Mouse (Mus musculus) liver, embryonic 16.5 days (tissue): ENCODE measurements at regions not wholly inside any gene's neighbourhood (a gene's known extent, or its start where the extent isn't known, plus 50 kb on each side); places are given as distances from the start of the nearest gene placed in this dataset.

Source experiments
- ATAC-seq: fragments of 200-750 bp; cut with Nextera tagmentation; 2 replicates; pipeline ENCODE4 v1.8.0; 2017; ENCODE audit warnings: low read depth, mild to moderate bottlenecking, moderate number of reproducible peaks, moderate library complexity
- H3K27ac ChIP-seq: fragments of 300-500 bp; sonication (generic); 2 replicates; pipeline ENCODE4 v1.5.1; 2014; ENCODE audit warnings: mild to moderate bottlenecking, low read length
- H3K27me3 ChIP-seq: fragments of 300-500 bp; sonication (generic); 2 replicates; pipeline ENCODE4 v1.6.1; 2014; ENCODE audit warnings: low read depth, low read length, mixed read lengths; ENCODE audit not compliant: control insufficient read depth, insufficient read depth
- H3K36me3 ChIP-seq: fragments of 300-500 bp; sonication (generic); 2 replicates; pipeline ENCODE4 v1.6.1; 2014; ENCODE audit warnings: mild to moderate bottlenecking; ENCODE audit not compliant: control insufficient read depth, insufficient read depth
- H3K4me1 ChIP-seq: fragments of 300-500 bp; sonication (generic); 2 replicates; pipeline ENCODE4 v1.6.1; 2014; ENCODE audit warnings: low read depth, low read length, mixed read lengths; ENCODE audit not compliant: control insufficient read depth
- H3K4me2 ChIP-seq: fragments of 300-500 bp; sonication (generic); 2 replicates; pipeline ENCODE4 v1.6.1; 2014; ENCODE audit warnings: low read depth, low read length, mixed read lengths
- H3K4me3 ChIP-seq: fragments of 300-500 bp; sonication (generic); 2 replicates; pipeline ENCODE4 v1.5.1; 2014; ENCODE audit warnings: low read depth, mild to moderate bottlenecking, low read length
- H3K9ac ChIP-seq: fragments of 300-500 bp; sonication (generic); 2 replicates; pipeline ENCODE4 v1.6.1; 2014; ENCODE audit warnings: low read depth, low read length
- H3K9me3 ChIP-seq: fragments of 300-500 bp; sonication (generic); replicated peaks from 2 replicates; pipeline ENCODE4 v1.6.1; 2016; ENCODE audit warnings: low read length; ENCODE audit not compliant: control insufficient read depth
- WGBS: fragments of 180-500 bp; shearing (Covaris S2); extraction: QIAGEN DNeasy Blood & Tissue Kit; methylation state at CpG from one replicate; pipeline ENCODE4 v1.1.7; 2014; ENCODE audit not compliant: insufficient replicate concordance; 5-methylcytosine and 5-hydroxymethylcytosine counted together

DNA sequence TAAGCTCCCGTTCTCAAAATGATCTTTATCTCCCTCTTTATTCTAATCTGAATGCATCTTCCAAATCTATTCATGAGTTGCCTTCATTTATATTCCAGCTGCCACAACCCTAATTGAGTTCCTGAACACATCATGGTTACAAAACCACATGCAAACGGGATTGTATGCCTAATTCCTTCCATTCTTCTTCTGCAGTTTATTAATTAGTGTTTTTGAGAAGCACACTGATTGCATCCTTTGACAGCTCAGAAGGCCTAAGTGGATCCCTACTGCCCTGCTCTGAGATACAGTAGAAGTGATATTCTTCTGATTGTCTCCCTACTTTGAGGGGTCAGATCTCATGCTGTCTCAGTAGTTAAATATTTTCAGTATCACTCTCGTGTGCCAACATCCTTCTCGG lies 649.9 kb downstream of the Efnb2 start:
- H3K4me3 ChIP-seq, result no peak overlapping the region
- 46% methylated on average over 4 of the region's 4 CpGs for WGBS
- H3K4me2 ChIP-seq, result no peak overlapping the region
- no peaks in the 10 kb centered on the region for H3K4me1 ChIP-seq
- H3K9me3 ChIP-seq, result no peaks in the 10 kb centered on the region
- no peak for ATAC-seq
- no peak overlapping the region for H3K9ac ChIP-seq
- H3K36me3 ChIP-seq, result no peaks in the 10 kb centered on the region
- no peaks in the 10 kb centered on the region for H3K27me3 ChIP-seq
- H3K27ac ChIP-seq, result no peak overlapping the region

- Histone ChIP-seq H3K27me3 (no peaks in the 10 kb centered on the region), H3K9ac (no peak overlapping the region), H3K4me1 (no peaks in the 10 kb centered on the region), H3K36me3 (no peaks in the 10 kb centered on the region), H3K4me3 (no peak overlapping the region), H3K4me2 (no peak overlapping the region), H3K27ac (no peak overlapping the region), H3K9me3 (no peaks in the 10 kb centered on the region)
- 25% methylated on average over 2 of the region's 2 CpGs for WGBS
- no peak for ATAC-seq
Observed at GRCm38 (mm10) chr8:7994905-7995304, 666.1 kb downstream of the Efnb2 start.

DNA sequence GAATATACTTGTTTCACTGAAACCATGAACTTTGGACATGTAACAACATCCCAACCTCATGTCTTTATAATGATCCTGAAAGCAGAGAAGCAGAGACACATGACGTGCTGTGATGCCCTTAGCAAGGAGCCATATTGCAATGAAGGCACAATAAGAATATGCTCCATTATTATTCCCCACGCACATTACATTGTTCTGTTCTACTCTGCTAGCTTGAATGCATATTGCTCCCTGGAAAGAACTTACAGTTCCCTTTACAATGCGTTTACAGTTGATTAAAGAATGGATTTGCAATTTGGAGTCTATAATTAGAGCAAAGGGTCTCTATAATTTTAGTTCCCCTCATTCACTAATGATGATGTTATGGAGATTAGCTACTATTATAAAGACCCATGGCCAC lies 672.2 kb downstream of the Efnb2 start:
- 64% methylated on average over 3 of the region's 3 CpGs for WGBS
- Histone ChIP-seq H3K4me3 (no peak overlapping the region), H3K9ac (no peak overlapping the region), H3K4me1 (no peaks in the 10 kb centered on the region), H3K9me3 (no peaks in the 10 kb centered on the region), H3K27ac (no peak overlapping the region), H3K4me2 (no peak overlapping the region), H3K36me3 (no peaks in the 10 kb centered on the region), H3K27me3 (no peaks in the 10 kb centered on the region)
- no peak for ATAC-seq

DNA sequence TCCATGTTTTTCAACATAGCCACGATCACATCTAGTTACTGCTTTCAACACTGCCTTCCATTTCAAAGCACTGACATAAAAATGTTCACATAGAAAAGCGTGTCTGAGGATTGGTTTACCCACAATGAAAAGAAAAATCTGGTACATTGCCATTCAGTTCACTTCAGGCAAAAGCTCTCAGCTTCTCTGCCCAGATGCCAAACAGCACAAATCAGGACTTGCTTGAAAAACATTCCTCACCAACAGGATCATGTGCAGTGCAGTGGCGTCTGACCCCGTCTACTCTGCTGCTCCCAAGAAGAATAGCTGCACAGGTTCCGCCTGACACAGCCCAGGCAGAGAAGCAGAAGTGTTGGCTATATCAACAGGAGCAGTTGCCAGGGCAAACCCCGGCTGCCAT lies 684.0 kb downstream of the Efnb2 start:
- no peak overlapping the region for H3K27ac ChIP-seq
- H3K4me1 ChIP-seq, result no peaks in the 10 kb centered on the region
- WGBS, result 56% methylated on average over 6 of the region's 6 CpGs
- H3K4me2 ChIP-seq, result no peak overlapping the region
- no peaks in the 10 kb centered on the region for H3K36me3 ChIP-seq
- no peaks in the 10 kb centered on the region for H3K9me3 ChIP-seq
- H3K27me3 ChIP-seq, result no peaks in the 10 kb centered on the region
- H3K4me3 ChIP-seq, result no peak overlapping the region
- no peak for ATAC-seq
- no peak overlapping the region for H3K9ac ChIP-seq

GRCm38 (mm10) chr8:7973791-7974190 lies 687.3 kb downstream of the Efnb2 start:
- ATAC-seq, result no peak
- H3K4me2 ChIP-seq, result no peak overlapping the region
- no peaks in the 10 kb centered on the region for H3K4me1 ChIP-seq
- no peaks in the 10 kb centered on the region for H3K27me3 ChIP-seq
- H3K9ac ChIP-seq, result no peak overlapping the region
- no peaks in the 10 kb centered on the region for H3K9me3 ChIP-seq
- H3K4me3 ChIP-seq, result no peak overlapping the region
- 65% methylated on average over 4 of the region's 4 CpGs for WGBS
- no peaks in the 10 kb centered on the region for H3K36me3 ChIP-seq
- no peak overlapping the region for H3K27ac ChIP-seq

GRCm38 (mm10) chr8:7964276-7964675 lies 696.8 kb downstream of the Efnb2 start:
- H3K36me3 ChIP-seq, result no peaks in the 10 kb centered on the region
- ATAC-seq, result no peak
- no peaks in the 10 kb centered on the region for H3K9me3 ChIP-seq
- WGBS, result 65% methylated on average over 2 of the region's 2 CpGs
- H3K4me2 ChIP-seq, result no peak overlapping the region
- H3K27me3 ChIP-seq, result no peaks in the 10 kb centered on the region
- no peak overlapping the region for H3K9ac ChIP-seq
- H3K4me3 ChIP-seq, result no peak overlapping the region
- H3K4me1 ChIP-seq, result no peaks in the 10 kb centered on the region
- no peak overlapping the region for H3K27ac ChIP-seq

DNA sequence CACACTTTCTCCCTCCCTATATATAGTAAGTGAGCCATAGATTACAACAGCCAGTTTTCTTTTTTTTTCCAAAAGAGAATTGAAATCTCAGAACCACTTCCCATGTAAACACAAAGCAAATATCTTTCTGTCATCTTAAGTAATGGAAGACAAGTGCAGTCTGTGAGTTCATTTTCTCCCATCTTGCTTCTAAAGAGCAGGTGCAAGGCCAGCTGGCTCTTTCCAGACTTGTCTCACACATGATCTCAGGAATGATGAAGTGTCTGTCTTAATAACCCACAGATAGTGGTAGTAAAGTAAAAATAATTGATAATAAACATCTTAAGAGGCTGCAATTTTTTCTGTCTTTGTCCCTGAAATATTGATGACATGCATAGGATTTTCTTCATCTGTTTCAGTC lies 704.3 kb downstream of the Efnb2 start:
- no peak overlapping the region for H3K27ac ChIP-seq
- no peaks in the 10 kb centered on the region for H3K4me1 ChIP-seq
- no peaks in the 10 kb centered on the region for H3K9me3 ChIP-seq
- H3K36me3 ChIP-seq, result no peaks in the 10 kb centered on the region
- H3K4me2 ChIP-seq, result no peak overlapping the region
- H3K4me3 ChIP-seq, result no peak overlapping the region
- H3K9ac ChIP-seq, result no peak overlapping the region
- no peak for ATAC-seq
- no peaks in the 10 kb centered on the region for H3K27me3 ChIP-seq

- H3K36me3 ChIP-seq, result no peaks in the 10 kb centered on the region
- H3K27me3 ChIP-seq, result no peaks in the 10 kb centered on the region
- H3K4me2 ChIP-seq, result no peak overlapping the region
- 68% methylated on average over 3 of the region's 3 CpGs for WGBS
- H3K9ac ChIP-seq, result no peak overlapping the region
- ATAC-seq, result no peak
- no peaks in the 10 kb centered on the region for H3K9me3 ChIP-seq
- no peaks in the 10 kb centered on the region for H3K4me1 ChIP-seq
- H3K27ac ChIP-seq, result no peak overlapping the region
- H3K4me3 ChIP-seq, result no peak overlapping the region
Observed at GRCm38 (mm10) chr8:7954851-7955250, 706.2 kb downstream of the Efnb2 start.

- H3K36me3 ChIP-seq, result no peaks in the 10 kb centered on the region
- 53% methylated on average over 10 of the region's 10 CpGs for WGBS
- no peak overlapping the region for H3K4me2 ChIP-seq
- no peaks in the 10 kb centered on the region for H3K27me3 ChIP-seq
- no peak overlapping the region for H3K9ac ChIP-seq
- no peaks in the 10 kb centered on the region for H3K4me1 ChIP-seq
- no peak overlapping the region for H3K4me3 ChIP-seq
- no peak for ATAC-seq
- no peaks in the 10 kb centered on the region for H3K9me3 ChIP-seq
- H3K27ac ChIP-seq, result no peak overlapping the region
Observed at GRCm38 (mm10) chr8:7945966-7946775, 714.9 kb downstream of the Efnb2 start.
